Mouse (Mus musculus): ENCODE data around the gene Zbtb40. TPM values are rescaled to one million over a fixed set of nuclear protein-coding genes. Genes with fewer than 3 reads are reported as not detected.

Zbtb40 gene
- total RNA-seq (2021) = 1 to 10 TPM; 7.9 to 8.1 TPM
- long read RNA-seq, experiment 1, full-length matches to known transcripts = 1 of 10 reads
- long read RNA-seq, experiment 1, partial matches to known transcripts = 0 of 10 reads
- long read RNA-seq, experiment 1, other reads (novel, unspliced or antisense) = 9 of 10 reads
- long read RNA-seq, experiment 2, partial matches to known transcripts = 2 of 4 reads
- long read RNA-seq, experiment 2, other reads (novel, unspliced or antisense) = 2 of 4 reads

GRCm38 (mm10) chr4:137048550-137049032 is at the start of gene Zbtb40:
Gene Zbtb40, minus strand, starts transcription at chr4:137048801.
- DNase-seq (ENCODE audit: low spot score) = peak; percentile 93

GRCm38 (mm10) chr4:137097984-137098327 is 49.4 kb upstream of the Zbtb40 start:
- DNase-seq (ENCODE audit: low spot score) = no peak

GRCm38 (mm10) chr4:137097246-137097983 is 48.8 kb upstream of the Zbtb40 start:
- DNase-seq (ENCODE audit: low spot score) = no peak

GRCm38 (mm10) chr4:137096353-137096752 is 47.8 kb upstream of the Zbtb40 start:
- no peak for DNase-seq (ENCODE audit: low spot score)

GRCm38 (mm10) chr4:137085083-137085810 is 36.6 kb upstream of the Zbtb40 start:
- no peak for DNase-seq (ENCODE audit: low spot score)

- no peak for DNase-seq (ENCODE audit: low spot score)
These were observed 34.3 kb upstream of the Zbtb40 start for GRCm38 (mm10) chr4:137082866-137083265.

- DNase-seq (ENCODE audit: low spot score) = no peak
These were observed 32.8 kb upstream of the Zbtb40 start for GRCm38 (mm10) chr4:137081401-137081800.

GRCm38 (mm10) chr4:137077216-137077615 is 28.6 kb upstream of the Zbtb40 start:
- DNase-seq (ENCODE audit: low spot score) = no peak

GRCm38 (mm10) chr4:137071204-137071603 is 22.6 kb upstream of the Zbtb40 start:
- no peak for DNase-seq (ENCODE audit: low spot score)

GRCm38 (mm10) chr4:137068491-137068890 is 19.9 kb upstream of the Zbtb40 start:
- DNase-seq (ENCODE audit: low spot score) = no peak

- no peak for DNase-seq (ENCODE audit: low spot score)
These were observed 17.2 kb upstream of the Zbtb40 start for GRCm38 (mm10) chr4:137065846-137066245.

- DNase-seq (ENCODE audit: low spot score) = no peak
These were observed 6.3 kb upstream of the Zbtb40 start for GRCm38 (mm10) chr4:137054932-137055331.

GRCm38 (mm10) chr4:137053810-137054209 is 5.2 kb upstream of the Zbtb40 start:
- DNase-seq (ENCODE audit: low spot score) = peak; percentile 26

- DNase-seq (ENCODE audit: low spot score) = no peak
These were observed 606 bp downstream of the Zbtb40 start for GRCm38 (mm10) chr4:137047840-137048549.

- DNase-seq (ENCODE audit: low spot score) = no peak
These were observed 2.5 kb downstream of the Zbtb40 start for GRCm38 (mm10) chr4:137046110-137046509.

GRCm38 (mm10) chr4:137044516-137044915 is 4.1 kb downstream of the Zbtb40 start:
- DNase-seq (ENCODE audit: low spot score) = no peak

- DNase-seq (ENCODE audit: low spot score) = no peak
These were observed 4.8 kb downstream of the Zbtb40 start for GRCm38 (mm10) chr4:137043799-137044198.

- no peak for DNase-seq (ENCODE audit: low spot score)
These were observed 6.6 kb downstream of the Zbtb40 start for GRCm38 (mm10) chr4:137042039-137042438.

- no peak for DNase-seq (ENCODE audit: low spot score)
These were observed 7.4 kb downstream of the Zbtb40 start for GRCm38 (mm10) chr4:137041161-137041621.

- no peak for DNase-seq (ENCODE audit: low spot score)
These were observed 9.2 kb downstream of the Zbtb40 start for GRCm38 (mm10) chr4:137039441-137039840.

- no peak for DNase-seq (ENCODE audit: low spot score)
These were observed 10.1 kb downstream of the Zbtb40 start for GRCm38 (mm10) chr4:137038501-137038900.

GRCm38 (mm10) chr4:137038096-137038495 is 10.5 kb downstream of the Zbtb40 start:
- DNase-seq (ENCODE audit: low spot score) = no peak
